Mouse (Mus musculus) adrenal gland, postnatal 4 days (tissue): ENCODE measurements around the gene Otop2. TPM values are rescaled to one million over a fixed set of nuclear protein-coding genes. Genes with fewer than 3 reads are reported as not detected.

Source experiments
- DNase-seq, 2 experiments: peaks; one replicate each; pipeline ENCODE4 v3.0.0; 2021 to 2022; ENCODE audit warnings: low spot score in 2 of 2, mixed read lengths in 2 of 2
- long read RNA-seq, 2 experiments: library from polyadenylated mRNA; stranded (forward); transcript quantifications; one replicate each; pipeline ENCODE4 v2.0.0; 2021
- total RNA-seq, 2 experiments: library from RNA; stranded (reverse); gene quantifications; 2 replicates each; pipeline ENCODE4 v1.2.3; 2021

Gene Otop2
- total RNA-seq = not detected
- long read RNA-seq, experiment 1 = 0 reads
- long read RNA-seq, experiment 2, partial matches to known transcripts = 0 of 1 reads
- long read RNA-seq, experiment 2, other reads (novel, unspliced or antisense) = 0 of 1 reads

GRCm38 (mm10) chr11:115306863-115307262, at the start of gene Otop2:
Gene Otop2 (plus strand): TSS chr11:115307163.
- DNase-seq = no peak

- DNase-seq = no peak
These were observed 49.0 kb upstream of the Otop2 start for GRCm38 (mm10) chr11:115257775-115258510.

GRCm38 (mm10) chr11:115259134-115259533, 47.8 kb upstream of the Otop2 start:
- DNase-seq = no peak

DNA sequence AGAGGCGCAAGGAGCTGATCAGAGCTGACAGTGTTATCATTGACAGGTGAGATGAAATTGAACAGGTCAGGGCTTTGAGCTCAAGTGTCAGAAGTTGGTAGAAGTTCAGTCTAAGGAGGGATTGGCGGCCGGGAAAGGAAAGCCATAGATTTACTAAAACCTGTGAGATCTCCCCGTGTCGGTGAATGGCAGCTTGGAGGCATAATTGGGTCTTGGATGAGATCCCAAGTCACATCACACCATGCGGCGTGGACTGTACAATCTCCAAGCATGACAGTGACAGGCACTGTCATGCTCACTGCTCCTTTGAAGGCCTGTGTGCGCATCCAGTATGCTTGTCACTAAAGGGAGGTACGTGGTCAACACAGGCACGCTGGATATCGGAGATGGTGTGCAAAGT, 44.0 kb upstream of the Otop2 start:
- DNase-seq = no peak

- no peak for DNase-seq
These were observed 42.7 kb upstream of the Otop2 start for GRCm38 (mm10) chr11:115264136-115264861.

DNA sequence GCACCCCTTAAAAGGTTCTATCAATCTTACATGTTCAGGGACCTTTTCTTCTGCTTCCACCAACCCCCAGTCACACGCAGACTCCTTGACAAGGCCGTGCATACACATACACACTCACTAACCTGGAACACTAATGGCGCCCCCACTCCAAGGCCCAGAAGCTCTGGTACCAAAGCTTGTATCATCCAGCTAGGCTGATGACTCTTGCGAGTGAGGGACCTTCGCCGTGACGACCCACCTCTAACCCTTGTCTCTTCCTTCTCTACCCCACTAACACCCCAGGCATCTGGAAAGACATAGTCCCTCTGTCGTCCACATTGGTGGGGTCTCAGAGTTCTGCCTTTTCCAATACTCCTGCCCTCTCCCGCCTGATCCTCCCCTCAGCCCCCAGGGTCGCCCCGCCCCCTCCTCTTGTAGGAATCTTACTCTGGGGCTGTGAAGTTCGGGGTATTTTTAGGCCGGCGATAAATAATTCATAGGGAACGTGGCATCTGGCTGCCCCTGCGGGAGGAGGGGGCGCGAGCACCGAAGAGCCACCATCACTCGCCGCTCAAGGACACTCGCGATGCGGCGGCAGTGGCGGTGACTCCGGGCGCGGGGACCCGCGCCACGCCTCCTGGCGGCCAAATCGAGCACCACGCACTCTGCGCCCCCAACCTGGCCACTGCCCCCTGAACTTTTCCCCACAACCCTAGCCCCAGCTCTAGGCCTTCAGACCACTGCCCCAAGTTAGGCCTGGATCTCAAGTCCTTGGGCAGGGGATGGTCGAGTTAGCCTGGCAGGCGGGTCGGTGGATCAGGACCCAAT, 41.9 kb upstream of the Otop2 start:
- no peak for DNase-seq

GRCm38 (mm10) chr11:115265771-115266399, 41.1 kb upstream of the Otop2 start:
- no peak for DNase-seq

- no peak for DNase-seq
These were observed 40.6 kb upstream of the Otop2 start for GRCm38 (mm10) chr11:115266400-115266778.

DNA sequence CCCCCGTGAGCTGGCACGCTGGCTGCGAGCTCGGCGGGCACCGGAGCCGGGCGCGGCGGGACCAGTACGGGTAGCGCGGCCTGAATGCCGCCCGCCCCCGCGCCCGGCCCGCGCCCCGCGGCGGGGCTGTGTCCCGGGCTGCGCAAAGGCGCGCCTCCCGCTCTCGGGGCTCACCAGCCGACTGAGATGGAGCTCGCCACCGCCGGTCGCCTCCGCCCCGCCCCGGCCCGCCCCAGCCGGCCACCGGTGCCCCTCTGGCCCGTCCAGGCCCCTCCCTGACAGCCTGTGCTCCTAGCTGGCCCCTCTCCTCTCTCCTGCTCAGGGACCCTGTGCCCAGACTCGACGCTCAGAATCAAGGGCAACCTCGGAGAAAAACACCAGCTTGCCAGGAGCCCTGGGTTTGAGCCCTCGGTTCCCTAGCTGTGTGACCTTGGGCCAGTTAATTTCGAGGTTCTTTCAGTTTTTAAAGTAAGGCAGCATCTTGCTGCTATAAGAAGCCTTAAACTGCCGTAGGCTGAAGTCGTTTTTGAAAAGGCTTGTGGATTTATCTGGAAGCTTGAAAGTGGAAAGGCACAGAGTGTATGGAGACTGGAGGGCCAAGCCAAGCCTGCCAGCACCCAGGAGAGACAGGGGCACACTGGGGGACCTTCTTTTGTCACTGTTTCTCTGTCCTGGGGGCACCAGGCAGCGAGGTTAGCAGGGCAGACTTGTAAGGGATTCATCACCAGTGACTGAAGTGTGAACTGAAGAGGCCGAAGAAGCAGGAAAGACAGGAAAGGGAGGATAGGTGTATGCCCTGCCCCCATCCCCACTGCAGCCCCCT, 39.7 kb upstream of the Otop2 start, which contains the start of gene Grin2c:
Gene Grin2c, minus strand, starts transcription at position 183 of the 823 bp plus-strand sequence.
- no peak for DNase-seq

DNA sequence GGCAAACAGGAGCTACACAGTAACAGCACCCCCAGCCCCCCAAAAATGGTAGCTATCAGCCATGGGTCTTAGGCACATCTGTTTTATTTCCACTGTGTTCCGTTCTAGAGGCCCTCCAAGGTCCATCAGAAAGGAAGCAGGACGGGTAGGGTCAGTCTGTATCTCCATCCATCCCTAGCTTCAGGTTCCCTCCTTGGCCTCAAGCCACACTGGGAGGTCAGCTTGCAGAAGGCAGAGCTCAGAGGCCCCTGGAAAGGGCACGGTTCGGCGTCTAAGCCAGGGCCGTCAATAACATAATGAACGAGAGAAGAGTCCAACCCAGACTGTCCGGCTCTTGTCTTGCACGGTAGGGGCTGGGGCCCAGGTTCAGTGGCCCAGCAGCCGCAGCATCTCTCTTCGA, 39.0 kb upstream of the Otop2 start:
- no peak for DNase-seq

DNA sequence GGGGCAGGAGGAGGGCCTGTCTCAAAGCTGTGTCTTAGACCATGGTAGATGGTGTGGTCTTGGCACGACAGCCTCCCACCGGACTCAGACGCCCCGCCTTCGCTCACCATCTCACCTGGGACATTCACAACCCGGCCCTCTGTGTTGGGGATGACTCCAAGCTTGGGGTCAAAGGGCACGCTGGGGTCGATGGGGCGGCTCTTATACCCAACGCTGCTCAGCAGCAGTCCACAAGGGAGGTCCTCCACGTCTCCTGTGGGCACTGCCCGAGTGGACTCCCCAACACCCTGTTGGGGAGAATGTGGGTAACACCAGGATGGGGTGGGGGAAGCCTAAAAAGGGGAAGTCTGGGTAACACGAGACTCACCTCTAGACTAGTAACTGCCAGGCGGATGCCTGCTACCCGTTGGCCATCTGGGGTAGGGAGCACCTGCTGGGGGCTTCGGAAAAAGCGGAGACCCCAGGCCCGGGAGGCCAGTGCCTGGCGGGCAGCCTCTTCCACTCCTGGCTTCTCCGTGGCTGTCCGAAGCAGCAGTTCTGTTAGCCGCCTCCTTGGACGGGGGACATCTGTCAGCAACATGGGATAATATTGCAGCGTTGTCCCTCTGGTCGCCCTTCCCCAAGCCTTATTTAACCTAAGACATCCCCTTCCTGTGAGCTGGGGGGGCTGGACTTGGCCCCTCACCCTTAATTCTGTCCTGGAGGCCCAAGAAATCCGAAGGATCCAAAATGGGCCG, 37.5 kb upstream of the Otop2 start:
- DNase-seq = no peak

DNA sequence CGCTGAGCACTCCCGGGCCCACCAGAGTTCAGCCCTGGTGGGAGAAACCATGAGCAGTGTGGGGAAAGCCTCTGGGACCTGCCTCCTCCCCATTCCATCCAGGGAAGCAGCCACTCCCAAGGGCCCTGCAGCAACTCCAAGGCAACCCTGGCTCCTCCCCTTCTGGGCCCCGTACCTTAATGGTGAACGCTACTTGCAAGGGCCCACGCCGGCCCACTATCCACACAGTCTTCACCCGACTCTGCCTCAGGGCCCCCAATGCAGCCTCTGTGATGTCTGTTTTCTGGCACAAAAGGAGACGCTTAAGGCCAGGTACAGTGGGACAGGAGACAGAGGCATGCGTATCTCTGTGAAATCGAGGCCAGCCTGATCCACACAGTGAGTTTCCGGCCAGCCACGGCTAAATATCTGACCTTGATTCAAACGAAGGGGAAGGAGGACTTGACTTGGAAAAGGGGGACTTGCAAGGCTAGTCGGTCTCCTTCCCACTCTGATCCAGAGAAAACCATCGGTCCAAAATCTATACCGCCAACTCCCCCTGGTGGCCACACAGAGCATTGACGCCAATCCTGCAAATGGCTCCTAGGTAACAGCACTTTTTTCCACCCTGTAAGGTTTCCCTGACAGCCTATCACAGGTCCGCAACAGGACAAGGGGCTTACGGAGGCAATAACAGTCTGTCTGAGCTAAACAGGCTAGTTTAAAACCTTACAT, 36.7 kb upstream of the Otop2 start:
- DNase-seq = peak; percentile 67 to 69

- DNase-seq = no peak
These were observed 35.9 kb upstream of the Otop2 start for GRCm38 (mm10) chr11:115271052-115271451.

- DNase-seq = no peak
These were observed 35.5 kb upstream of the Otop2 start for GRCm38 (mm10) chr11:115271481-115271880.

DNA sequence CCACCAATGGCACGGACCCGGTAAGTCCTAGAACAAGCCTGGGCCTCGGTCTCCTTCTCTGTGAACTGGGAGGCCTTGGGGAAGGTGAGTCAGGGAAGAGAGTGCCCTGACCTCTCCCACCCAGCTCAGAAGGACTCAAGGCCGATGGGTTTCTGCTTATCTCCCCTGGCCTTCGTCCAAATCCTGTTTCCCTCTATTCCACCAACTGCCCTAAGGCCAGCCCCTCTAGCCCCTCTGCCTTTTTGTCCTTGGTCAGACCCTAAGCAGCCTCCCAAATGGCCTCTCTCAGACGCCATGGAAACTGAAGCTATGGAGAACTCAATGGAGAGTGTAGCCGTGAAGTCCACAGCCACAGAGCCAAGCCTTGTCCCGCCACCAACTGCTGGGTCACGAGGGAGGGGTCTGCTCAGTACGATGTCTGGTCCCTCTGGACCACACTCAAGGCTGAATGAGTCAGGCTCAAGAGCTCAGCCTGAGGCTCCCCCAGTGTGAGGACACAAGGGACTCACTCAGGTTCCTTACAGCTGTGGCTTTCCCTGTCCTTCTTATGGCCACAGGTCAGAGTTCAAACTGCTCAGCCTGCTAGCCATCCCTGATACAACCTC, 34.0 kb upstream of the Otop2 start:
- no peak for DNase-seq

DNA sequence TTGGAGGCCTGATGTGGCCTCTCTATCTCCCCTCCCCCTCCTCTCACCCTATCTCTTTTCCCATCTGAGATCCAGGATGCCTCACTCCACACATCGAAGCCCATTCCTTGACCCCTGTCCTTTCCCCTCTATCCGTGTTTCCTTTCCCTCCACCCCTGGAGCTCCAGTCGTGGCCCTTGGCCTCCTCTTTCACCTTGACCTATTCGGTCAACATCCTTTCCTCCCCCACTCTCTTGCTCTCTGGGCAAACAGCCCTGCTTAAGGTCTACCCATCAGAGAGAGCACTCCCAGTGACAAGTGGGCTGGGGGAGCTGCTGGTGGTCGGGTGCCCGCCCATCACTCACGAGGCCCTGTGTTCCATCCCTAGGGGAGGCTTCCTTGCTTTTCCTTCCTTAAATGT, 33.2 kb upstream of the Otop2 start:
- DNase-seq = no peak

GRCm38 (mm10) chr11:115274178-115274577, 32.8 kb upstream of the Otop2 start:
- DNase-seq = no peak

DNA sequence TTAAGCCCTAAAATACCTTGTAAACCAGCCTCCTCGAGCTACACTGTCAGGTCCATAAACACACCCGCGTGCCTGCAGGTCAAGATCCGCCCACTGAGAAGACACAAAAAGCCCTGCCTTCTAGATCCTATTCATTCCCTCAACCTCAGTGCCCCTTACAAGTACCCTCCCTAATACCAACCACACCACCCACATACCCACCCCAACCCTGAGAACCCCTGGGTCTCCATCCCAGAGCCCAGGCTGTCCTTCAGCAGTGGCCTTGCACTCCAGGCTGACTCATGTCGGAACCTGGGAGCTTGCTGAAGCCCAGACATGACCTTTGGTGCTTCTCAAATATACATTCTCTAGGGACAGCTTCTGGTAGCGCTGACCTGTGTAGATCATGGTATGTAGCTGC, 32.2 kb upstream of the Otop2 start:
- DNase-seq = no peak
